Mouse (Mus musculus) testis, adult 2 months (tissue): ENCODE results near the gene Ntn1. TPM values are rescaled to one million over a fixed set of nuclear protein-coding genes. Genes with fewer than 3 reads are reported as not detected.

ENCODE experiments used
- H3K27ac ChIP-seq: fragments of 200-500 bp; 2 replicates; pipeline ENCODE4 v1.5.1; 2012; ENCODE audit warnings: low read depth, low read length; ENCODE audit not compliant: control insufficient read depth, insufficient read depth
- H3K27me3 ChIP-seq: fragments of 200-500 bp; 2 replicates; pipeline ENCODE4 v1.6.1; 2012; ENCODE audit warnings: mild to moderate bottlenecking, low read length, moderate library complexity; ENCODE audit not compliant: control insufficient read depth, insufficient read depth
- H3K36me3 ChIP-seq: fragments of 200-500 bp; 2 replicates; pipeline ENCODE4 v1.6.1; 2012; ENCODE audit warnings: mild to moderate bottlenecking, low read length; ENCODE audit not compliant: control insufficient read depth, insufficient read depth
- H3K4me1 ChIP-seq: fragments of 200-500 bp; 2 replicates; pipeline ENCODE4 v1.6.1; 2012; ENCODE audit warnings: low read length; ENCODE audit not compliant: control insufficient read depth, insufficient read depth
- H3K4me3 ChIP-seq: fragments of 200-500 bp; 2 replicates; pipeline ENCODE4 v1.5.1; 2012; ENCODE audit warnings: low read depth, mild to moderate bottlenecking, low read length, moderate library complexity, mixed read lengths; ENCODE audit not compliant: control insufficient read depth
- CTCF ChIP-seq: fragments of 200-500 bp; IDR thresholded peaks from 2 replicates; pipeline ENCODE4 v1.5.1; 2012; ENCODE audit warnings: low read depth, mild to moderate bottlenecking, inconsistent platforms, low read length, moderate library complexity; ENCODE audit not compliant: control insufficient read depth, insufficient read depth, insufficient replicate concordance
- POLR2A ChIP-seq: fragments of 200-500 bp; IDR thresholded peaks from 2 replicates; pipeline ENCODE4 v1.6.1; 2012; ENCODE audit warnings: low read depth, mild to moderate bottlenecking, inconsistent platforms, low read length, moderate library complexity; ENCODE audit not compliant: control insufficient read depth
- polyA plus RNA-seq: library from polyadenylated mRNA; depleted of rRNA; stranded (reverse); fragments of >200 nt; gene quantifications from 2 replicates; pipeline ENCODE4 v1.2.3, GENCODE M21; 2012

The Ntn1 gene
- polyA plus RNA-seq, 1 experiment = 1.6 TPM

- Histone ChIP-seq H3K27ac (peak overlapping the region; percentile 44), H3K4me3 (no peak overlapping the region), H3K36me3 (no peaks in the 10 kb centered on the region), H3K27me3 (no peaks in the 10 kb centered on the region), H3K4me1 (peaks cover 4% of the 10 kb centered on the region)
- TF ChIP-seq POLR2A (no peak), CTCF (no peak)
Measured at GRCm38 (mm10) chr11:68285754-68286141, 114.9 kb downstream of the Ntn1 start.

DNA sequence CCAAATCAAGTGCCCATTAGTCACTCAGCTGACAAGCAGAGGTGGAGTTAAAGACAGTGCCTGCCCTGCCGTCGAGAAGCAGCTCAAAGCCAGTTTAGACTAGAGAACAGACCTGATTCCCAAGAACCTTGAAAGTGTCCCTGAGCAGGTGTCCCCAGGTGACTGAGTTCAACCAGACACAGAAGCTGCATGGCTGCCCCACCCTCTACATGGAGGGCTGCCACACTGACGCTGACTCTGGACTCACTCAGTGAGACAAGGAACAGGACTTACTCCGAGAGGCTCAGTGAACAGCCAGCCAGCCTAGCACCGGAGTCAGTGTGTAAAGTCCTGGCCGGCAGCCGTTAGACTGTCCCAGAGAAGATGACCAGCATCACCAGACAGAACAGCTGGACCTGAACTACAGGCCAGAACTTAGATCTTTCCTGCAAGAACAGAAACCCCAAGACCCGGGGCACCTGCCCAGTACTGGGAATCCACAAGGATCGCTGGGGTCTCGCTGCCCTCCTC is 120.6 kb downstream of the Ntn1 start:
- Histone ChIP-seq H3K27me3 (no peaks in the 10 kb centered on the region), H3K4me3 (no peak overlapping the region), H3K36me3 (no peaks in the 10 kb centered on the region), H3K27ac (no peak overlapping the region), H3K4me1 (no peaks in the 10 kb centered on the region)
- no peak for TF ChIP-seq POLR2A
- no peak for TF ChIP-seq CTCF

GRCm38 (mm10) chr11:68276945-68277344 is 123.7 kb downstream of the Ntn1 start:
- H3K27me3 ChIP-seq = no peaks in the 10 kb centered on the region
- H3K36me3 ChIP-seq = no peaks in the 10 kb centered on the region
- H3K4me3 ChIP-seq = no peak overlapping the region
- H3K4me1 ChIP-seq = no peaks in the 10 kb centered on the region
- no peak overlapping the region for H3K27ac ChIP-seq
- no peak for TF ChIP-seq POLR2A
- TF ChIP-seq CTCF = no peak

- Histone ChIP-seq H3K4me1 (no peaks in the 10 kb centered on the region), H3K36me3 (no peaks in the 10 kb centered on the region), H3K27ac (no peak overlapping the region), H3K4me3 (no peak overlapping the region), H3K27me3 (no peaks in the 10 kb centered on the region)
- TF ChIP-seq CTCF (no peak), POLR2A (no peak)
Measured at GRCm38 (mm10) chr11:68274331-68274811, 126.3 kb downstream of the Ntn1 start.

DNA sequence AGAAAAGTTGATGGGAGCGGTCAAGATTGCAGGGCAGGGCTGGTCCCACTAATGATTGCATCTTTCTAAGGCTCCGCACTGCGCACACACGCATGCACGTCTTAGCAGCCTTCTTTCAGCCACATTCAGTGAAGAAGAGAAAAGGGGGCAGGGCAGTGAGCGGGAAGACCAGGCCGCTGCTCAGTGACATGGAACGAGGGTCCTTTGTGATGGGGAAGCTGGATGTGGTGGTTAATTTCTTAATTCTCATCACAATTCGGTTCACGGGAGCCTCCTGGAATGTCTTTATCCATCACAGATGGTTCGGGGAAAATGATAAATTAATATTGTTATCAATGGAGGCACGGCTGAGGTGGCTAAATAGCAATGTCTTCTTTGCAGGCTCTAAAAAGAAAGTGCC is 126.8 kb downstream of the Ntn1 start:
- Histone ChIP-seq H3K4me3 (no peak overlapping the region), H3K27me3 (no peaks in the 10 kb centered on the region), H3K4me1 (no peaks in the 10 kb centered on the region), H3K27ac (no peak overlapping the region), H3K36me3 (no peaks in the 10 kb centered on the region)
- no peak for TF ChIP-seq POLR2A
- no peak for TF ChIP-seq CTCF

DNA sequence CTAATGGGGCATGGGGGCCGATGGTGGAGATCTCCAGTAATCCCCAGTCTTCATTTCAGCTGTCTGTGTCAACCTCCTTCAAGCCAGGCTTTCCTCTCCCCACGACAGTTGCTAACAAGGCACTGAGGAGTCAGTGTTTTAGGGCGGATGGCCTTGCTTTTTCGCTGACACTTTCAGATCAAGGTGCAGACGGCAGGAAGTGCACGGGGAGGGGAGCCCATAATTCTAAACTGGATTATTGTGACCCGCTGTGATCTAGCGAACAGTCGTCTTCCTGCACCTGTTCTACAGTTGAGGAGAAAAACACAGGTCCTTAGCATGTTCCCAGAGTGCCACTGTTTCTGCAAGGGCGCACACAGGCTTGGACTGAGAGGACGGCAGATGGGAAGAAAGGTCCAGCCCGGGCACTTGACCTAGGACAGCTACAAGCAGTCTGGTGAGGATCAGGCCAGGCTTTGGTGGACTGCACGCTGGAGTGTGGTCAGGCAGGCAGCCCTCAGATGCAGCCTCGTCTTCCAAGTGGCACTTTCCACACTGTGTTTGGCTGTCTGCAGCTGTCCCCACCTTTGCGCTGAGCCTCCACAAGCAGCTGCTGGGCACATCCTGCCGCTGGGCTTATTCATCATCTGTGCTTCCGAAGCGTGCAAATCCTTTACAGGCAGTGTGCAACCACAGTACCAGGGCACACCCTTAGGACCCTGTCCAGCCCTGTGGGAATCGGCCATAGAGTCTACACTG is 129.7 kb downstream of the Ntn1 start:
- Histone ChIP-seq H3K27ac (no peak overlapping the region), H3K36me3 (no peaks in the 10 kb centered on the region), H3K4me3 (no peak overlapping the region), H3K27me3 (no peaks in the 10 kb centered on the region), H3K4me1 (no peaks in the 10 kb centered on the region)
- TF ChIP-seq CTCF = no peak
- TF ChIP-seq POLR2A = no peak

GRCm38 (mm10) chr11:68264276-68264675 is 136.3 kb downstream of the Ntn1 start:
- TF ChIP-seq CTCF (no peak), POLR2A (no peak)
- H3K27ac ChIP-seq = no peak overlapping the region
- no peak overlapping the region for H3K4me3 ChIP-seq
- no peaks in the 10 kb centered on the region for H3K27me3 ChIP-seq
- no peaks in the 10 kb centered on the region for H3K36me3 ChIP-seq
- H3K4me1 ChIP-seq = no peaks in the 10 kb centered on the region
